In genomic region chr17:31674426-31674825, GRCm38 (mm10) we compare ENCODE assay signal across 25 mouse cellular contexts. TPM values are rescaled to one million over a fixed set of nuclear protein-coding genes. Genes with fewer than 3 reads are reported as not detected.
DNase-seq lines count a peak whose midpoint lies in the region; ATAC-seq and TF ChIP-seq lines count a peak whose summit lies in the region.
"Had no signal": no experiment of that assay in that cellular context is flagged by ENCODE, and none has a peak within 500 bp of the region (broad histone marks: within the 10 kb centered on the region; RNA-seq: fewer than 3 reads in every experiment).

No protein-coding gene starts in this region.

- H3K4me1 ChIP-seq in cortical plate, adult 2 months (ENCODE audit: control insufficient read depth, insufficient read depth, low read length), result no peaks in the 10 kb centered on the region
- H3K4me1 ChIP-seq: forebrain, embryonic 13.5 days had no signal

- ATAC-seq in frontal cortex, adult (ENCODE audit: low TSS enrichment), result peak; percentile 65
- ATAC-seq: activated CD4-positive, CD25-positive, alpha-beta regulatory T cell, adult 4 months; forebrain, embryonic 13.5 days; forebrain, postnatal 0 days; Patski had no signal

- TF ChIP-seq CTCF in cortical plate, adult 2 months (IDR thresholded peaks at IDR 0.05; ENCODE audit: extremely low read depth, insufficient read depth, low read length), result no peak

- no peak overlapping the region for H3K4me3 ChIP-seq in cortical plate, adult 2 months (ENCODE audit: insufficient read depth, low read length)
- H3K4me3 ChIP-seq: embryonic facial prominence, embryonic 10.5 days; forebrain, embryonic 13.5 days; heart, embryonic 10.5 days; hindbrain, embryonic 13.5 days had no signal

- TF ChIP-seq POLR2A in cortical plate, adult 2 months (IDR thresholded peaks at IDR 0.05; ENCODE audit: extremely low read depth, insufficient read depth, low read length), result no peak

- H3K27ac ChIP-seq in cortical plate, adult 2 months (ENCODE audit: insufficient read depth, low read length), result peak overlapping the region; percentile 27
- H3K27ac ChIP-seq: embryonic facial prominence, embryonic 10.5 days; forebrain, embryonic 13.5 days; heart, embryonic 10.5 days; hindbrain, embryonic 13.5 days had no signal

- DNase-seq in frontal cortex, postnatal 10 days (ENCODE audit: low spot score in 2 of 2), result no peak
- peak; percentile 36 to 72 for DNase-seq in layer of hippocampus, adult 8-10 months (ENCODE audit: low spot score in 2 of 2)
- no peak for DNase-seq in layer of hippocampus, postnatal 25 days (ENCODE audit: extremely low spot score in 1 of 2, low spot score in 1 of 2)
- DNase-seq in left cerebral cortex, adult 9 months (ENCODE audit: low spot score in 2 of 2), result peak; percentile 42 to 50
- DNase-seq in left cerebral cortex, postnatal 4 days, result no peak
- no peak for DNase-seq in spleen, postnatal 14 days (ENCODE audit: low spot score in 2 of 2)
- DNase-seq: adrenal gland, postnatal 14 days; cerebellum, adult 18-20 months; cerebellum, postnatal 25 days; forebrain, postnatal 0 days; heart, adult 18-20 months; heart, postnatal 10 days; heart, postnatal 4 days had no signal

- intact Hi-C loops in left cerebral cortex, postnatal 4 days (cut with DNase I), result no loop called here

RNA-seq across cellular contexts. Expression of gene Cryaa, which starts 3.2 kb away (rescaled TPM):
- total RNA-seq in layer of hippocampus, adult 8-10 months (2022), result under 1 TPM in 1 of 4 experiments, not detected in 3; 0.52 TPM
- under 1 TPM in 1 of 2 experiments, not detected in 1; 0.31 TPM for total RNA-seq in layer of hippocampus, postnatal 25 days (2021)
- total RNA-seq in left cerebral cortex, postnatal 4 days (2021), result under 1 TPM; 0.36 to 0.38 TPM
- 0.13 and 0.21 TPM in 2 replicates for polyA plus RNA-seq in cortical plate, adult 2 months (2012; rRNA removed)
- total RNA-seq: adrenal gland, adult 18-20 months; adrenal gland, postnatal 14 days; forebrain, postnatal 0 days; gastrocnemius, adult 8-10 months; gastrocnemius, postnatal 4 days; heart, adult 18-20 months; heart, postnatal 10 days; heart, postnatal 4 days had no signal
- polyA plus RNA-seq: activated CD4-positive, CD25-positive, alpha-beta regulatory T cell, adult 4 months; forebrain, embryonic 13.5 days; forebrain, postnatal 0 days; heart, embryonic 10.5 days; heart, embryonic 14.5 days; hindbrain, embryonic 13.5 days; Patski had no signal

RNA-seq across cellular contexts. Expression of gene U2af1, which starts 15.7 kb away (rescaled TPM):
- 100 to 1,000 TPM; 115 to 134 (median 125) TPM for total RNA-seq in layer of hippocampus, adult 8-10 months (2022)
- 100 to 1,000 TPM; 121 to 128 TPM for total RNA-seq in layer of hippocampus, postnatal 25 days (2021)
- 100 to 1,000 TPM; 183 to 186 TPM for total RNA-seq in left cerebral cortex, postnatal 4 days (2021)
- 139 and 148 TPM in 2 replicates for polyA plus RNA-seq in cortical plate, adult 2 months (2012; rRNA removed)

RNA-seq across cellular contexts. Expression of gene Cbs, which starts 37.4 kb away (rescaled TPM):
- 10 to 100 TPM; 39.6 to 74.8 (median 49.2) TPM for total RNA-seq in layer of hippocampus, adult 8-10 months (2022)
- total RNA-seq in layer of hippocampus, postnatal 25 days (2021), result 10 to 100 TPM; 56.3 to 58.1 TPM
- 10 to 100 TPM; 37.3 to 44.2 TPM for total RNA-seq in left cerebral cortex, postnatal 4 days (2021)
- polyA plus RNA-seq in cortical plate, adult 2 months (2012; rRNA removed), result 35.0 and 41.8 TPM in 2 replicates

Comparison
In these comparisons a context has a peak if more than half of its experiments do, and no peak if none do; other contexts are left out.
1. DNase-seq: peak in layer of hippocampus, adult 8-10 months (2 of 2) and left cerebral cortex, adult 9 months (2 of 2); none in frontal cortex, postnatal 10 days (0 of 2), layer of hippocampus, postnatal 25 days (0 of 2), left cerebral cortex, postnatal 4 days (single experiment) and spleen, postnatal 14 days (0 of 2).